Mouse (Mus musculus): ENCODE measurements around the gene Tbcc. TPM values are rescaled to one million over a fixed set of nuclear protein-coding genes. Genes with fewer than 3 reads are reported as not detected.

Tbcc gene
- total RNA-seq, 2 experiments from 2014 or later = 29.0 to 32.8 TPM

DNA sequence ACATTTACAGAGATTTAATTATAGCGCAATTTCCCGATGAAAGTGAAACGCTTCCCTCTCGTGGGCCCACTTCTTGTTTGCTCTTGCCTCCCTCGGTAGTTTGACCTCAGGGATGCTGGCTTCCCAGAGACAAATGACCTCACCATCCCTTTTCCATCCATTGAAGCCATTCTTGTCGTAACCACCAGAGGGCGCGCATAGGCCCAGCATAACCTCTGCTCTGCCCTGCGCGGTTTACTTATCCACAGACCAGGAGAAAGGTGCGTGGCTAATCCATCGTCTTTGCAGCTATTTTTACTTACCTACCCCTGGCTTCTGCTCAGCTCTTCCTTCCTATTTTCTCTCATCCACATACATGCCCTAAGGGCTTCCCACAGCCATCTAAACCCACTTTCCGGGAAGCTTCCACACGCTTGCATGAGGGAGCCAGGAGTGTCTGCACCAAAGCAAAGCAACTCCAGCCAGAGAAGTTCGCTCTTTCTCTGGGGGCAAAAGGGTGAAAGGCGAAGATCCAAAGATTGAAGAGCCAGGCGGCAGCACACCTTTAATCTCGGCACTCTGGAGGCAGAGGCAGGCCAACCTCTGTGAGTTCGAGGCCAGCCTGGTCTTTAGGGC lies 13.5 kb downstream of the Tbcc start:
- peak; percentile 66 to 68 for DNase-seq

DNA sequence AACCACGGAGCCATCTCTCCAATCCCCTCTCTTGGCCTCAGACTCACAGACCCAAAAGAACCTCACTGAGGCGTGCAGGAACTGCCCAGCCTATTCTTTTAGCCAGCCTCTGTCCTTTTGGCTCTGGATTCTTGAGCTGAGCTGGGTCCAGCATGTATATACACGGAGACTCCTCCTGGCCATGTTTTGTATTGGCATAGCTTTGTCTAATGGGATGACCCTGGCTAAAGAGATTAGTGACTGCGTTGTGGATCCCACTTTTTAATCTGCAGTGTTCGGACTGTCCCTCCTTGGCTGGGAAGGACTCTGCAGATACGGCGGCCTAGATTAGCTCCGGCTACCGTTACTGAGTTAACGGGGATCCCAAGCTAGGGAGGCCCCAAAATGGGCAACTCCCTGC lies 19.7 kb downstream of the Tbcc start, which contains the start of gene Prph2:
Gene Prph2, plus strand, starts transcription at position 274 of the 400 bp plus-strand sequence.
- no peak for DNase-seq

DNA sequence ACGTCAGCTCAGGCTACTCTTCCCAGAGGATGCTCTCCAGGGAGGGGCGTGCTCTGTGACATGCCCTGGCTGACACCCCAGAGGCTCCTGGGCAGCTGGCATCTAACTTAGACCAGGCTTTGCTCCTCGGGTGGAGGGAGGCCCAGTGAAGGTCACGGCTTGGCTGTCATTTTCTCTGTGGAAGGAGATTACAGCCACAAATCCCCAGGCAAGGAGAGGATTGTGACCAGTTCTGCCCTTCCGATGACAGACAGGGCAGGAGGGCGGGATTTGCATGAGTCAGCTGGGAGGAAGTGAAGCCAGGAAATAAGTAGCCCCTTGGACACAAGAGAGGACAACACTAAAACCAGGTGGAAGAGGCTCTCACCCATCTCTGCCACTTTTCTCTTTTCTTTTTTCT lies 21.8 kb downstream of the Tbcc start:
- no peak for DNase-seq

DNA sequence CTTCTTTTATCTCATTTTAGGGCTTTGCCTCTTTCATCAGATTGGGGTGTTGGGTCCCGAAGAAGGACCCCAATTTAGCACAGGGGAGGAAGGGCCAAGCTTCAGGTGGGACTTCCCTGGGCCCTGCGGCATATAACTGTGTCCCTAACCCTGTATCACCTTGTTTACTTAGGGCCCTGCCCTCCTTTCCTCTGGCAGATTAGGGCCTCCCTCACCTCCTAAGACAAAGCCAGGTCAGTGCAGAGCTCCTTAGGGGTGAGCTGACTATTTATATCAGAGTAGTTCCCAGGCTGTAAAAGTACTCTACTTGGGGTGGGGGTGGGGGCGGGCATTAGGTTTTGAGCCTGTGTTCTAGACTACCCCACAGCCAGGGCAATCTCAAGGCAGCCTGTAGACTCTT lies 24.6 kb downstream of the Tbcc start:
- DNase-seq = no peak

DNA sequence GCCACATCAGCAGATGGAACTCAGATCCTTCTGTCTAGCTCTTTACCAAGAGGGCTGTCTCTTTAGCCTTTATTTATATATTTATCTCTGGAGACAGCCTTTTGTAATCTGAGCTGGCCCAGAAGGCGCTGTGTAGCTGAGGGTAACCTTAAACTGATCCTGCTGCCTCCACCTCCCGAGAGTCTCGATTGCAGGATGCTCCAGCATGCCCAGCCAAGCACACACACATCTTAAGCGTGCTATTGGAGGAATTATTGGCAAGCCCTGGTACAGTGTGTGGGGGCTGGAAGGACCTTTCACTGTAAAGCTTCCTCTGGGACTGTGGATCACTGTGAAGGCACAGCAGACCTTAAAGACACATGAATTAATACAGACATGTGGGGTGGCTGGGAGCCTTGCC lies 28.5 kb downstream of the Tbcc start:
- DNase-seq = no peak

DNA sequence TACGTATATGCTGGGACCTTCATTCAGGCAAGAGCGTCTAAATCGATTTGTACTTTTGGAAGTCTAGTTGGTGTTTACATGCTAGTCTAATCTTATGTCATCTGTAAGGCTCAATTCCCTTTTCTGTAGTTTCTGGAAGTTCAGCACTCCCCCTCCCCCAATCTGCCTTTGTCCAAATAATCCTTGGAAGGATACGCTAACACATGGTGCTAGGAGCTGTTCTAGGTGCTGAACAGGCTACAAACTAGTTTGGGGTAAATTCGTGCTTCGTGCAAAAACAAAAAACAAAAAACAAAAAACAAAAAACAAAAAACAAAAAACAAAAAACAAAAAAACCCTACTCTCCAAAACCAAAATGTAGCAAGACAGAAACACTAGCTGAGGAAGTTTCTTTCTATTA lies 30.4 kb downstream of the Tbcc start:
- no peak for DNase-seq

DNA sequence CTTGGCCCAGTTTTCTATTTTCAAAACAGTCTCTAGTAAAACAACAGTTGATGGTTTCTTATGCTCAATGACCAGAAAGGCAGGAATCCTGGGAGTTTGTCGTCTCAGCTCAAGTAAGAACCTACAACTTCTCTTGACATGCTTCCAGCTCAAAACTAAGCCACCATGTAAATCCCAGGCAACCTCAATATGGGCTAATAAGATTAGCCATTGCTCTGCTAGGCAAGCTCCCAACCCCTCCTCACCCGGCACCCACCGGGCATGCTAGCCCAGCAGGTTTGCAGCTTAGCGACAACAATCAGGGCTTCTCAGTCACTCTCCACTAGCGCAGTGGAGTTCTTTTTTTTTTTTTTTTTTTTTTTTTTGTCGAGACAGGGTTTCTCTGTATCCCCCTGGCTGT lies 35.7 kb downstream of the Tbcc start:
- no peak for DNase-seq

DNA sequence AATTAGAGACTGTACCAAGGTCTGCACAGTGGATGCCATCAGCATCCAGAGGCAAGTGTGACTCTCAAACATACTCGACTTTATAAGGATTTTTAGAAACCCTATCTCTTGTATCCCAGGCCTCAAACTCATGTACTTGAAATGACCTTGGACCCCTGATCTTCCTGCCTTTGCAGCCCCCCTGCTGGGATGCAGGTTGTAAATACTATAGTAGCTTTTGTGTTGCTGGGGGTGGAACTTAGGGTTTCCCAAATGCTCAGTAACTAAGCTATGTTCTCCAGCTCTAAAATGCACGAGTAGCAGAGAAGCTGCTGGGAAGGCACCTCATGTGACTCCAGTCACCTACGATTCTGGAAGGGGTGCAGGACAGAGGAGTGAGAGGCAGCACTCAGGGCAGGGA lies 36.5 kb downstream of the Tbcc start:
- no peak for DNase-seq

DNA sequence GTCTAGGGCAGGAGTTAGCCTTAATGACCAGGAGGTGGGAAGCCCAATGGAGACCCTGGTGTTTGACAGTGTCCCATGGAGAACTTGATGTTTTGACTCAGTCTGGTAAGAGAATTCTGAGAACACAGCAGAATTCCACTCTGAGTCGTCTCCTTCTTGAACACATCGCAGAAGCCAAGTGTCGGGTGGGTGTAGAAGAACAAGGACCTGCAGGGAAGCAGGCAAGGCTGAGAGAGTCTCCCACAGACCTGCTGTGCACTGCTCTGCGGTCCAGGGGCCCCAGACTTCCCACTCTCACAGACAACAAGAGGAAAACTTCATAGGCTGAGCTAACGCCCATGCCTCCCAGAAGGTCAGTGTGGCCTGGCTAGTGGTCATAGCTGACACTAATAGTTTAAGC lies 37.3 kb downstream of the Tbcc start:
- DNase-seq = peak in 1 of 2 experiments; percentile 36

DNA sequence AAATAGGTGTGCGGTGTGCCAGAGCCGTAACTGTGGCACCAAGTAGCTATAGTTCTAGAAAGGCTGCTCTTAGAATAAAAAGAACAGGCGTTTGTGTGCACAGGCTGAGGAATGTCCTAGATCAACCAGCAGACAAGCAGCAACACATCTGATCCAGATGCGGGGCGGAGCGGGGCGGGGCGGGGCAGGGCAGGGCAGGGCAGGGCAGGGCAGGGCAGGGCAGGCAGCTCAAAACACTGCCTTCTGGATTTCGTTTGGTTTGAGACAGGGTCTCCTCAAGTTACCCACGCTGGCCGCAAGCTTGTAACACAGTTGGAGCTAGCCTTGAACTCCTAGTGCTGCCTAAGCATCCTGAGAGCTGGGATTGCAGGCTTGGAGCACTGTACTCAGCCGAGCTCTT lies 38.8 kb downstream of the Tbcc start:
- DNase-seq = no peak

DNA sequence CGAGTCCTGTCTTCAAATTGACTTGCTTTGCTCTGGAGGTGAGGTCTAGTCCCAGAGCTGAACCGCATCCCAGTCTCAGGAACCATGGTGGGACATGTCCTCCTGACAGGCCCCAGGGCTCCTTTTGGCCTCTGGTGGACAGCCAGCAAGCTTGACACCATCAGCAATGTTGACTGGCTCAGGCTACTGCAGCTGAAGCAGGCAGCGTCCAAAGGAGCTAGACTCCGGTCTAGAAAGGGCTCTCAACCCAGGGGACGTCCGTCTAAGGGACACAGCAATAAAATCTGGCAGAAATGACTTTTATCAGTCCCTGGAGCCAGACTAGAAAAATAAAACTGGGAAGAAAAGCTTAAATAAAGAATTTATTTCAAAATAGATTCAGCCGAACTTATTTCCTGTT lies 39.4 kb downstream of the Tbcc start:
- DNase-seq = no peak

DNA sequence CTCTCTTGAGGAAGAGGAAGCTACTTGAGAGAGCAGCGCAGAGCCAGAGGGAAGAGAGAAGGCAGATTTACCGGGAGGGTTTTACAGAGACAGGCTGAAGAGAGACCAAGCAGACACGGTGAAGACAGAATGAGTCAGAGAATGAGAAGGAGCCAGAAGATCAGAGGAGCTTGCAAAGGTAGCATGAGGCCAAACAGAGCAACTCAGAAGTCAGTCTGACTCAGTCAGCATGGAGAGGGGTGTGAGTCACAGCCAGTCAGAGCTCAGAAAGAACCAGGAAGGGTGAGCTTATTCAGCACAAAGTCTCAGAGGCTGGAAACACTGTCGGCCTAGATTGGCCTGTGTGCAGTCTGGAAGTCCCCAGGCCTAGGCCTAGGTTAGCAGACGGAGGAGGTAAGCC lies 42.5 kb downstream of the Tbcc start:
- no peak for DNase-seq

DNA sequence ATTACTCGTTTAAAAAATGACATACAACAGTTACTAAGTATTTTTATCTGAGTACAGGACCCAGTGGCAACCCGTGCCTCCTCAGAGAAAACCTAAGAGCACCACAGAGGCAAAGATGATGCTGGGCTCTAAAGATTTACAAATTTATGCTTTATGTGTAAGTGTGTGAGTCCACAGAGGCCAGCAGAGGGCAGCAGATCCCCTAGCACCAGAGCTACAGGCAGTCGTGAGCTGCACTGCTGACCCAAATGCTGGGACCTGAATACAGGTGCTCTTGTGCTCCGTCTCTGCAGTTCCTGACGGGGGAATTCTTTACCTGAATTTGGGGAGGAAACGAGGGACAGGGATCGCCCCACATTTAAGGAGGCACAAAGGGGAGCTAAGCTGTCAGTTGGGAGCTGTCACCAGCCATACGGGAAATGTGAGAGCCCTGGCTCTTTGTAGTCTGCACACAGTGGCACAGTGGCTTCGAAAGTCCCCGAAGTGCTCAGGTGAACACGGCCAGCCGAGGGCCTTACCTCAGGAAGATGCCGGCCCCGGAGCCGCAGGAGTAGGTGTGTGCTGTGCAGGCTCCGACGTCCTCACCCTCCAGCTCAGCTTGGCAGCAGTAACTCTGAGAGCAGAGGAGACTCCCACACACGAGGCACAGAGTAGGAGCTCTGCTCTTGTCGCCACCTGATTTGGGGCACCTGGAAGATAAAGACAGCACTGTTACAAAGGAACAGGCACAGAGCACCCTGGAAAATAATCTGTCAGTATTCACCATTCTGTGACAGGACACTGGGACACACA lies 43.3 kb downstream of the Tbcc start:
- peak; percentile 34 to 35 for DNase-seq

DNA sequence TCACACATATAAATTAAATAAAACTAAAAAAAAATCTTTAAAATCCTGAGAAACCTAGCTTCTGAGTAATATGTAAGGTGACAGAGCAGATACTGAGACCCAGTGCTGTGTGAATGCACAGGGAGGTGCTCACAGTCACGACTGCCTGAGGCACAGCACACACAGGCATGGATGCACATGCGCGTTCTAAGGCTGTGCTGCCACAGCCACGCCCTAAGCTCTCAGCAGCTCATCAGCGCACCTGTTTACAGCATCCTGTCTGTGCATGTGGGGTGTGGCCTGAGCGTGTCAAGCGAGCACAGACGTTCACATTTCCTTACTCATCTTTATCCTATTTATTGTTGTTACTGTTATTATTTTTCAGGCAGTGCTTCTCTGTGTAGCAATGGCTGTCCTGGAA lies 50.0 kb downstream of the Tbcc start:
- no peak for DNase-seq

Other genes starting within 250 kb of the Tbcc start
- 10 to 100 TPM; 19.0 to 19.7 TPM for gene Klc4, start 244.7 kb upstream of the Tbcc start, total RNA-seq (2021)
- gene Mrpl2, start 244.5 kb upstream of the Tbcc start, total RNA-seq (2021) = 10 to 100 TPM; 45.3 to 50.7 TPM
- 10 to 100 TPM; 18.4 to 20.0 TPM for gene Cul7, start 240.3 kb upstream of the Tbcc start, total RNA-seq (2021)
- gene Rrp36, start 216.3 kb upstream of the Tbcc start, total RNA-seq (2021) = 10 to 100 TPM; 14.5 to 15.4 TPM
- 100 to 1,000 TPM in 1 of 2 experiments, 10 to 100 TPM in 1; 97.6 to 100 TPM for gene Mea1, start 211.9 kb upstream of the Tbcc start, total RNA-seq (2021)
- gene Klhdc3, start 209.8 kb upstream of the Tbcc start, total RNA-seq (2021) = 100 to 1,000 TPM; 166 to 167 TPM
- 10 to 100 TPM; 86.5 to 91.9 TPM for gene Ppp2r5d, start 185.6 kb upstream of the Tbcc start, total RNA-seq (2021)
- gene Pex6, start 179.2 kb upstream of the Tbcc start, total RNA-seq (2021) = 10 to 100 TPM; 54.6 to 56.6 TPM
- not detected for gene Gnmt, start 161.5 kb upstream of the Tbcc start, total RNA-seq (2021)
- 10 to 100 TPM; 64.0 to 68.6 TPM for gene Cnpy3, start 138.5 kb upstream of the Tbcc start, total RNA-seq (2021)
- under 1 TPM in 1 of 2 experiments, not detected in 1; 0.30 TPM for gene Ptcra, start 127.0 kb upstream of the Tbcc start, total RNA-seq (2021)
- gene 2310039H08Rik, start 118.0 kb upstream of the Tbcc start, total RNA-seq (2021) = 1 to 10 TPM; 6.6 to 9.4 TPM
- gene Rpl7l1, start 108.0 kb upstream of the Tbcc start, total RNA-seq (2021) = 10 to 100 TPM; 47.2 to 53.8 TPM
- gene Bicral, start 32.2 kb upstream of the Tbcc start, total RNA-seq (2021) = 10 to 100 TPM; 48.2 to 62.2 TPM
- gene Prph2, start 19.8 kb downstream of the Tbcc start, total RNA-seq (2021) = not detected
- 10 to 100 TPM; 59.3 to 64.2 TPM for gene Ubr2, start 119.9 kb downstream of the Tbcc start, total RNA-seq (2021)